Mouse (Mus musculus): Measurements from ENCODE around the gene Olfr313. TPM values are rescaled to one million over a fixed set of nuclear protein-coding genes. Genes with fewer than 3 reads are reported as not detected.
"Not testable (repeated sequence)": the region's sequence is repeated elsewhere in the genome, so short reads cannot be mapped to it uniquely, and the experiment has no call there.

Olfr313 gene
- not detected in 2 replicates for polyA plus RNA-seq (2014; fragmentation: Nextera tagmentation; extraction: Ambion mirVana)

DNA sequence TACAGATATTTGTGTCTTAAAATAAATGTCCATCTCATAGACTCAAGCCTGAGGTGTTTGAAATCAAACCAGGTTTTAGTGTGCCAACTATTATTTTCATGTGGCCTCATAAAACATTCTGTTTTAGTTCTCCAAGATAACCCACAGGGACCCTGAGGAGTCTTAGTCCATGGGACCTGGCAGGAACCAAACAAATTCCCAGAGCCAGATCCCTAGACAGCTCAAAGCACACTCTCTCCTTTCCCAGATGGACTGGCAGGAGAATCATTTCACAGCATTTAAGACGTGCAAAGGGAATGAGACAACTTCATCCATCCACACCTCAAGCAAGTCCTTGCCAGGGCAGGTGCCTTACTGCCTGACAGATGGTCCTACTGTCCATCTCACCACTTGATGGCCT, at the start of gene Olfr313:
Olfr313 (plus strand) TSS at position 301 of the 400 bp plus-strand sequence.
- 82% methylated on average over 1 of the region's 1 CpGs for WGBS
- H3K36me3 ChIP-seq (ENCODE audit: control insufficient read depth, insufficient read depth, low read length); H3K4me3 ChIP-seq (ENCODE audit: low read depth, low read length); H3K27me3 ChIP-seq (replicated peaks; ENCODE audit: control insufficient read depth, insufficient read depth, low read length); H3K27ac ChIP-seq (ENCODE audit: low read depth, low read length); H3K9me3 ChIP-seq (replicated peaks; ENCODE audit: control insufficient read depth, low read length); H3K4me2 ChIP-seq (ENCODE audit: low read length); H3K9ac ChIP-seq (ENCODE audit: low read length); H3K4me1 ChIP-seq (ENCODE audit: control insufficient read depth, insufficient read depth, low read length); ATAC-seq; DNase-seq (ENCODE audit: low spot score): not testable (repeated sequence)

DNA sequence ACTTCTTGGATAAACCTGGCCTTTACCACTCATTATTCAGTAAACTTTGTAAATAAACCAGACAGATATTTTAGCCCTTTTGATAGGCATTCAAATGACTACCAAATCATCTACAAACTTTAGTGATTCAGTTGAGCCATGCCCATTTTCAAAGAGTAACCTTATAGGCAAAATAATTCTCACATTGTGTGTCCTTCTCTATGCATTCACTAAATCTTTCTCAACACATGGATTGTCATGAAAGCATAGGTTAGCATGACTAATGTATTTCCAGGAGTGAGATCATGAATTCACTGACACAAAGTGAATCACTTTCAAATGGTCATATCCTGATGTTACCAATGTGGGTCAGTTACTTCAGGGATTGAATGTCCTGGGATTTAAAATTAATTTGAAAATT, 41.9 kb upstream of the Olfr313 start, which contains the start of gene Olfr315:
Olfr315 (plus strand) TSS at position 301 of the 400 bp plus-strand sequence.
- H3K27me3 ChIP-seq (replicated peaks; ENCODE audit: control insufficient read depth, insufficient read depth, low read length) = no peaks in the 10 kb centered on the region
- H3K9ac ChIP-seq (ENCODE audit: low read length) = no peak within 1 kb of the TSS
- no peak for ATAC-seq
- no peak within 1 kb of the TSS for H3K4me3 ChIP-seq (ENCODE audit: low read depth, low read length)
- H3K36me3 ChIP-seq (ENCODE audit: control insufficient read depth, insufficient read depth, low read length) = no peaks in the 10 kb centered on the region
- no peaks in the 10 kb centered on the region for H3K9me3 ChIP-seq (replicated peaks; ENCODE audit: control insufficient read depth, low read length)
- DNase-seq (ENCODE audit: low spot score) = no peak
- no peak within 1 kb of the TSS for H3K27ac ChIP-seq (ENCODE audit: low read depth, low read length)
- no peaks in the 10 kb centered on the region for H3K4me1 ChIP-seq (ENCODE audit: control insufficient read depth, insufficient read depth, low read length)
- H3K4me2 ChIP-seq (ENCODE audit: low read length) = no peak within 1 kb of the TSS

DNA sequence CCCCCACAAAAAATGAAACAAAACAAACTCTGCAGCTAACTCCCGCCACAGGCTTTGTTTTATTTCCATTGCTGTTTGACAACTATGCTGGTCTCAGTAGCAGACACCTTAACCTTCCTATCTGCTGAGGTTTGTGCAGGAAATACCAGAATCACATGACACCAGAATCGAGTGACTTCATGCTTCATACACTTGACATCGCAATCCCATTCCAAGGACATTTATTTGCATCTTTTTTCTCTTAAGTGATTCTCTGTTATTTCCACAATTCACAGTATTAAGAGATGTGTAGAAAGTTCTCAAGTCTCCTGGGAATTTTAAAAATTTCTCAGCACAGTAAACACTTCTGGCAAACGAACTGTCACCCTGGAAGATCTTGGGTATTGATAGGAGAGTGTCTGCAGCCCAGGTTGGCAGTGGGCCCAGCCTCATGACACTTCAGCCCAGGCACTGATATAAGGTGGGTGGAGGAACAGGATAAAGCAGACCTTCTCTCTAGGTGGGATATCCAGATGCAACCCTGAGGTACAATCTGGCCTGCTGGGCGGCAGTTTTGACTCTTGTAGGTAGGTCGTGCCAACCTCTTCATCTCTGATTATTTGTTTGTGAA, 32.2 kb upstream of the Olfr313 start, which contains the start of gene Olfr314:
Olfr314 (plus strand) TSS at position 473 of the 610 bp plus-strand sequence.
- Histone ChIP-seq H3K4me2 (ENCODE audit: low read length) (no peak within 1 kb of the TSS), H3K4me3 (ENCODE audit: low read depth, low read length) (no peak within 1 kb of the TSS), H3K27ac (ENCODE audit: low read depth, low read length) (no peak within 1 kb of the TSS), H3K9ac (ENCODE audit: low read length) (no peak within 1 kb of the TSS), H3K36me3 (ENCODE audit: control insufficient read depth, insufficient read depth, low read length) (no peaks in the 10 kb centered on the region), H3K4me1 (ENCODE audit: control insufficient read depth, insufficient read depth, low read length) (no peaks in the 10 kb centered on the region), H3K27me3 (replicated peaks; ENCODE audit: control insufficient read depth, insufficient read depth, low read length) (no peaks in the 10 kb centered on the region), H3K9me3 (replicated peaks; ENCODE audit: control insufficient read depth, low read length) (no peaks in the 10 kb centered on the region)
- WGBS = 81% methylated on average over 6 of the region's 6 CpGs
- DNase-seq (ENCODE audit: low spot score) = no peak
- no peak for ATAC-seq

GRCm38 (mm10) chr11:58784182-58784581, 30.6 kb upstream of the Olfr313 start:
- H3K36me3 ChIP-seq (ENCODE audit: control insufficient read depth, insufficient read depth, low read length) = no peaks in the 10 kb centered on the region
- no peak for ATAC-seq
- no peak for DNase-seq (ENCODE audit: low spot score)
- no peaks in the 10 kb centered on the region for H3K9me3 ChIP-seq (replicated peaks; ENCODE audit: control insufficient read depth, low read length)
- 76% methylated on average over 2 of the region's 2 CpGs for WGBS
- no peaks in the 10 kb centered on the region for H3K4me1 ChIP-seq (ENCODE audit: control insufficient read depth, insufficient read depth, low read length)
- no peak overlapping the region for H3K4me3 ChIP-seq (ENCODE audit: low read depth, low read length)
- no peaks in the 10 kb centered on the region for H3K27me3 ChIP-seq (replicated peaks; ENCODE audit: control insufficient read depth, insufficient read depth, low read length)
- no peak overlapping the region for H3K27ac ChIP-seq (ENCODE audit: low read depth, low read length)
- no peak overlapping the region for H3K4me2 ChIP-seq (ENCODE audit: low read length)
- no peak overlapping the region for H3K9ac ChIP-seq (ENCODE audit: low read length)

- no peaks in the 10 kb centered on the region for H3K9me3 ChIP-seq (replicated peaks; ENCODE audit: control insufficient read depth, low read length)
- WGBS = 88% methylated on average over 10 of the region's 10 CpGs
- ATAC-seq = no peak
- H3K27me3 ChIP-seq (replicated peaks; ENCODE audit: control insufficient read depth, insufficient read depth, low read length) = no peaks in the 10 kb centered on the region
- no peak overlapping the region for H3K27ac ChIP-seq (ENCODE audit: low read depth, low read length)
- H3K4me3 ChIP-seq (ENCODE audit: low read depth, low read length) = no peak overlapping the region
- H3K9ac ChIP-seq (ENCODE audit: low read length) = no peak overlapping the region
- no peak for DNase-seq (ENCODE audit: low spot score)
- no peak overlapping the region for H3K4me2 ChIP-seq (ENCODE audit: low read length)
- H3K4me1 ChIP-seq (ENCODE audit: control insufficient read depth, insufficient read depth, low read length) = no peaks in the 10 kb centered on the region
- H3K36me3 ChIP-seq (ENCODE audit: control insufficient read depth, insufficient read depth, low read length) = no peaks in the 10 kb centered on the region
Observed at GRCm38 (mm10) chr11:58787651-58788050, 27.1 kb upstream of the Olfr313 start.

GRCm38 (mm10) chr11:58788346-58788745, 26.5 kb upstream of the Olfr313 start:
- Histone ChIP-seq H3K4me2 (ENCODE audit: low read length) (no peak overlapping the region), H3K4me3 (ENCODE audit: low read depth, low read length) (no peak overlapping the region), H3K9me3 (replicated peaks; ENCODE audit: control insufficient read depth, low read length) (no peaks in the 10 kb centered on the region), H3K9ac (ENCODE audit: low read length) (no peak overlapping the region), H3K4me1 (ENCODE audit: control insufficient read depth, insufficient read depth, low read length) (no peaks in the 10 kb centered on the region), H3K27me3 (replicated peaks; ENCODE audit: control insufficient read depth, insufficient read depth, low read length) (no peaks in the 10 kb centered on the region), H3K36me3 (ENCODE audit: control insufficient read depth, insufficient read depth, low read length) (no peaks in the 10 kb centered on the region), H3K27ac (ENCODE audit: low read depth, low read length) (no peak overlapping the region)
- ATAC-seq (no peak), DNase-seq (ENCODE audit: low spot score) (no peak)
- 91% methylated on average over 8 of the region's 8 CpGs for WGBS

GRCm38 (mm10) chr11:58789532-58789931, 25.3 kb upstream of the Olfr313 start:
- ATAC-seq (no peak), DNase-seq (ENCODE audit: low spot score) (peak; percentile 49)
- WGBS = 25% methylated on average over 3 of the region's 3 CpGs
- no peak overlapping the region for H3K27ac ChIP-seq (ENCODE audit: low read depth, low read length)
- H3K9ac ChIP-seq (ENCODE audit: low read length) = no peak overlapping the region
- no peaks in the 10 kb centered on the region for H3K36me3 ChIP-seq (ENCODE audit: control insufficient read depth, insufficient read depth, low read length)
- H3K27me3 ChIP-seq (replicated peaks; ENCODE audit: control insufficient read depth, insufficient read depth, low read length) = no peaks in the 10 kb centered on the region
- H3K4me3 ChIP-seq (ENCODE audit: low read depth, low read length) = no peak overlapping the region
- no peaks in the 10 kb centered on the region for H3K4me1 ChIP-seq (ENCODE audit: control insufficient read depth, insufficient read depth, low read length)
- no peak overlapping the region for H3K4me2 ChIP-seq (ENCODE audit: low read length)
- no peaks in the 10 kb centered on the region for H3K9me3 ChIP-seq (replicated peaks; ENCODE audit: control insufficient read depth, low read length)

- Histone ChIP-seq H3K4me3 (ENCODE audit: low read depth, low read length) (no peak overlapping the region), H3K27ac (ENCODE audit: low read depth, low read length) (no peak overlapping the region), H3K36me3 (ENCODE audit: control insufficient read depth, insufficient read depth, low read length) (no peaks in the 10 kb centered on the region), H3K9ac (ENCODE audit: low read length) (no peak overlapping the region), H3K4me1 (ENCODE audit: control insufficient read depth, insufficient read depth, low read length) (no peaks in the 10 kb centered on the region), H3K27me3 (replicated peaks; ENCODE audit: control insufficient read depth, insufficient read depth, low read length) (no peaks in the 10 kb centered on the region), H3K4me2 (ENCODE audit: low read length) (no peak overlapping the region), H3K9me3 (replicated peaks; ENCODE audit: control insufficient read depth, low read length) (no peaks in the 10 kb centered on the region)
- WGBS = 52% methylated on average over 2 of the region's 2 CpGs
- no peak for DNase-seq (ENCODE audit: low spot score)
- no peak for ATAC-seq
Observed at GRCm38 (mm10) chr11:58790053-58790452, 24.7 kb upstream of the Olfr313 start.

DNA sequence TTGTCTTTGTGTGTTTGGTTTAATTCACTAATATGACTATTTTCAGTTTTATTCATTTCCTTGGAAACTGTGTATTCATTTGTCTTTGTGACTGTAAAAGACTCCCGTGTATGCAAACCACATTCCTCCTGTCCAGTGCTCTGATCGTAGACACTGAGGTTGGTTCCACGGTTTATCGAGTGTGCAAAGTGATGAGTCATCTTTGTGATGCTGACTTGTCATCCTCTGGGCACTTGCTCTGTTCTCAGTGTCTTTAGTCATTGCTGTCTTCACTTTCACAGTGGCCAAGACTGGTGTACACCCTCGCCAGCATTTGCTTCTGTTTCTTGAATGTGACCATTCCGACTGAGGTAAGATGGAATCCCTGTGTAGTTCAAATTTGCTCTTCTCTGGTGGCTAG, 24.2 kb upstream of the Olfr313 start:
- no peak overlapping the region for H3K27ac ChIP-seq (ENCODE audit: low read depth, low read length)
- H3K36me3 ChIP-seq (ENCODE audit: control insufficient read depth, insufficient read depth, low read length) = no peaks in the 10 kb centered on the region
- no peak overlapping the region for H3K4me3 ChIP-seq (ENCODE audit: low read depth, low read length)
- 86% methylated on average over 6 of the region's 6 CpGs for WGBS
- no peak overlapping the region for H3K4me2 ChIP-seq (ENCODE audit: low read length)
- H3K9ac ChIP-seq (ENCODE audit: low read length) = no peak overlapping the region
- H3K27me3 ChIP-seq (replicated peaks; ENCODE audit: control insufficient read depth, insufficient read depth, low read length) = no peaks in the 10 kb centered on the region
- H3K4me1 ChIP-seq (ENCODE audit: control insufficient read depth, insufficient read depth, low read length) = no peaks in the 10 kb centered on the region
- H3K9me3 ChIP-seq (replicated peaks; ENCODE audit: control insufficient read depth, low read length) = no peaks in the 10 kb centered on the region
- no peak for DNase-seq (ENCODE audit: low spot score)
- no peak for ATAC-seq
